Mouse (Mus musculus) myocyte (in vitro differentiated cells): ENCODE data around the gene Gna14. TPM values are rescaled to one million over a fixed set of nuclear protein-coding genes. Genes with fewer than 3 reads are reported as not detected.

ENCODE experiments used
- H3K27me3 ChIP-seq: one replicate; pipeline ENCODE4 v1.6.1; 2011; ENCODE audit not compliant: control insufficient read depth, insufficient read depth, insufficient read length
- H3K36me3 ChIP-seq: one replicate; pipeline ENCODE4 v1.6.1; 2011; ENCODE audit not compliant: control insufficient read depth, insufficient read depth
- H3K4me2 ChIP-seq: one replicate; pipeline ENCODE4 v1.6.1; 2011; ENCODE audit warnings: low read depth, control low read depth
- H3K4me3 ChIP-seq: one replicate; pipeline ENCODE4 v1.5.1; 2011; ENCODE audit warnings: mild to moderate bottlenecking, control low read depth, moderate library complexity
- H3K79me2 ChIP-seq: one replicate; pipeline ENCODE4 v1.6.1; 2011; ENCODE audit not compliant: control insufficient read depth, insufficient read depth
- H3ac ChIP-seq: one replicate; pipeline ENCODE4 v1.6.1; 2011; ENCODE audit not compliant: control insufficient read depth, insufficient read length
- CEBPB ChIP-seq: IDR thresholded peaks from 2 replicates; pipeline ENCODE4 v1.6.1; 2011; ENCODE audit warnings: mild to moderate bottlenecking, moderate library complexity; ENCODE audit not compliant: poor library complexity, insufficient read depth, severe bottlenecking
- E2F4 ChIP-seq: IDR thresholded peaks from one replicate; pipeline ENCODE4 v1.6.1; 2011; ENCODE audit warnings: mild to moderate bottlenecking, control low read depth, moderate library complexity; ENCODE audit not compliant: insufficient read depth
- MAX ChIP-seq: IDR thresholded peaks from one replicate; pipeline ENCODE4 v1.6.1; 2011; ENCODE audit warnings: low read depth, mild to moderate bottlenecking, control low read depth
- MYOD1 ChIP-seq, 3 experiments: IDR thresholded peaks; one replicate each; pipeline ENCODE4 v1.6.1; 2011; ENCODE audit warnings: control low read depth in 2 of 3, low read depth in 2 of 3, mild to moderate bottlenecking in 2 of 3, moderate library complexity in 1 of 3; ENCODE audit not compliant: insufficient read length in 2 of 3, control insufficient read depth in 1 of 3
- MYOG ChIP-seq, 3 experiments: IDR thresholded peaks; one replicate each; pipeline ENCODE4 v1.6.1; 2011; ENCODE audit warnings: control low read depth in 2 of 3, low read depth in 2 of 3, mild to moderate bottlenecking in 2 of 3; ENCODE audit not compliant: insufficient read length in 2 of 3, control insufficient read depth in 1 of 3, insufficient read depth in 1 of 3
- POLR2A ChIP-seq: IDR thresholded peaks from one replicate; pipeline ENCODE4 v1.6.1; 2011; ENCODE audit warnings: low read depth, mild to moderate bottlenecking, control low read depth, moderate library complexity; ENCODE audit not compliant: insufficient read length
- POLR2AphosphoS2 ChIP-seq: IDR thresholded peaks from one replicate; pipeline ENCODE4 v1.6.1; 2011; ENCODE audit warnings: low read depth, control low read depth; ENCODE audit not compliant: insufficient read length
- REST ChIP-seq: IDR thresholded peaks from one replicate; pipeline ENCODE4 v1.6.1; 2011; ENCODE audit warnings: mild to moderate bottlenecking, control low read depth, moderate library complexity; ENCODE audit not compliant: insufficient read depth, insufficient read length
- SRF ChIP-seq: IDR thresholded peaks from one replicate; pipeline ENCODE4 v1.6.1; 2011; ENCODE audit warnings: low read depth; ENCODE audit not compliant: control insufficient read depth, insufficient read length
- TCF12 ChIP-seq: IDR thresholded peaks from one replicate; pipeline ENCODE4 v1.6.1; 2011; ENCODE audit warnings: mild to moderate bottlenecking, control low read depth; ENCODE audit not compliant: poor library complexity, insufficient read depth, severe bottlenecking
- TCF3 ChIP-seq: IDR thresholded peaks from one replicate; pipeline ENCODE4 v1.6.1; 2011; ENCODE audit warnings: low read depth, control low read depth; ENCODE audit not compliant: insufficient read length
- USF1 ChIP-seq: IDR thresholded peaks from one replicate; pipeline ENCODE4 v1.6.1; 2011; ENCODE audit warnings: low read depth, mild to moderate bottlenecking, control low read depth, moderate library complexity
- polyA plus RNA-seq: library from polyadenylated mRNA; unstranded; fragments of >200 nt; fragmentation: generic; extraction: Trizol; gene quantifications from one replicate; pipeline ENCODE4 v1.2.1, GENCODE M21; 2012; ENCODE audit warnings: missing spikeins

The Gna14 gene
- polyA plus RNA-seq, 1 experiment: 0.02 TPM

GRCm38 (mm10) chr19:16436335-16437169 lies 990 bp downstream of the Gna14 start:
- Histone ChIP-seq H3K27me3 (peaks cover 13% of the 10 kb centered on the region), H3K4me2 (no peak overlapping the region), H3K4me3 (no peak overlapping the region), H3ac (no peak overlapping the region), H3K36me3 (no peaks in the 10 kb centered on the region), H3K79me2 (no peaks in the 10 kb centered on the region)
- TF ChIP-seq POLR2AphosphoS2: no peak

DNA sequence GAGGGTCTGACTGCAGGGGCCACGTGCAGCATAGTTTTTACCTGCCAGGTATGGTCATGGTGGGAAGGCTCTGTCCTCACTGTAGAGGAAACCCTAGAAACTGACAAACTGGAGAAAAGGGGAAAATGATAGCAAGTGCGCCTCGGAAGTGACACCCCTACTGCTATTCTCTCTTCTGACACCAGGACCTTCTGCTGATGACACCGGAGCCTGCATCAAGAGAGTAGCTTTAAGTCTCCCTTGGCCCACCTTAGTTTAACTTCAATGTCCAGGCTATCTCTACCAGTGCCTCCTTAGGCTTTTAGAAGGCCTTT lies 1.6 kb downstream of the Gna14 start:
- Histone ChIP-seq H3K4me3 (no peak overlapping the region), H3K79me2 (no peaks in the 10 kb centered on the region), H3ac (no peak overlapping the region), H3K27me3 (peaks cover 13% of the 10 kb centered on the region), H3K4me2 (no peak overlapping the region), H3K36me3 (no peaks in the 10 kb centered on the region)
- no peak for TF ChIP-seq USF1
- TF ChIP-seq E2F4: no peak
- TF ChIP-seq TCF3: no peak

- Histone ChIP-seq H3K27me3 (peaks cover 13% of the 10 kb centered on the region), H3K4me3 (no peak overlapping the region), H3K4me2 (no peak overlapping the region), H3ac (no peak overlapping the region), H3K36me3 (no peaks in the 10 kb centered on the region), H3K79me2 (no peaks in the 10 kb centered on the region)
- no peak for TF ChIP-seq MYOG (IDR thresholded peaks at IDR 0.05; ENCODE audit: control insufficient read depth in 1 of 3, insufficient read depth in 1 of 3, insufficient read length in 2 of 3, low read depth in 2 of 3)
- TF ChIP-seq POLR2A: no peak
- TF ChIP-seq E2F4: no peak
- no peak for TF ChIP-seq MAX
- TF ChIP-seq MYOD1 (IDR thresholded peaks at IDR 0.05; ENCODE audit: control insufficient read depth in 1 of 3, insufficient read length in 2 of 3, low read depth in 2 of 3): no peak
- TF ChIP-seq USF1: no peak
- no peak for TF ChIP-seq REST
- no peak for TF ChIP-seq TCF12
- TF ChIP-seq POLR2AphosphoS2: no peak
- no peak for TF ChIP-seq SRF
- TF ChIP-seq CEBPB: no peak
- TF ChIP-seq TCF3: no peak
These were observed 2.3 kb downstream of the Gna14 start for GRCm38 (mm10) chr19:16437906-16438305.

GRCm38 (mm10) chr19:16439278-16439677 lies 3.7 kb downstream of the Gna14 start:
- H3K4me3 ChIP-seq: no peak overlapping the region
- no peak overlapping the region for H3K4me2 ChIP-seq
- no peaks in the 10 kb centered on the region for H3K79me2 ChIP-seq
- no peaks in the 10 kb centered on the region for H3K36me3 ChIP-seq
- H3K27me3 ChIP-seq: peaks cover 13% of the 10 kb centered on the region
- H3ac ChIP-seq: no peak overlapping the region
- TF ChIP-seq POLR2A (no peak), TCF12 (no peak), MAX (no peak), REST (no peak), USF1 (no peak), CEBPB (no peak), SRF (no peak), MYOD1 (IDR thresholded peaks at IDR 0.05; ENCODE audit: control insufficient read depth in 1 of 3, insufficient read length in 2 of 3, low read depth in 2 of 3) (no peak), POLR2AphosphoS2 (no peak), TCF3 (no peak), E2F4 (no peak), MYOG (IDR thresholded peaks at IDR 0.05; ENCODE audit: control insufficient read depth in 1 of 3, insufficient read depth in 1 of 3, insufficient read length in 2 of 3, low read depth in 2 of 3) (no peak)

- H3ac ChIP-seq: no peak overlapping the region
- no peak overlapping the region for H3K4me3 ChIP-seq
- no peak overlapping the region for H3K4me2 ChIP-seq
- H3K36me3 ChIP-seq: no peaks in the 10 kb centered on the region
- TF ChIP-seq E2F4 (no peak), POLR2A (no peak), MYOG (IDR thresholded peaks at IDR 0.05; ENCODE audit: control insufficient read depth in 1 of 3, insufficient read depth in 1 of 3, insufficient read length in 2 of 3, low read depth in 2 of 3) (no peak), TCF12 (no peak), MAX (no peak), TCF3 (no peak), POLR2AphosphoS2 (no peak), REST (no peak), USF1 (no peak)
- peaks cover 13% of the 10 kb centered on the region for H3K27me3 ChIP-seq
- H3K79me2 ChIP-seq: no peaks in the 10 kb centered on the region
These were observed 4.3 kb downstream of the Gna14 start for GRCm38 (mm10) chr19:16439834-16440233.
